ENCODE assay signal across 14 mouse cellular contexts in the genomic region with DNA sequence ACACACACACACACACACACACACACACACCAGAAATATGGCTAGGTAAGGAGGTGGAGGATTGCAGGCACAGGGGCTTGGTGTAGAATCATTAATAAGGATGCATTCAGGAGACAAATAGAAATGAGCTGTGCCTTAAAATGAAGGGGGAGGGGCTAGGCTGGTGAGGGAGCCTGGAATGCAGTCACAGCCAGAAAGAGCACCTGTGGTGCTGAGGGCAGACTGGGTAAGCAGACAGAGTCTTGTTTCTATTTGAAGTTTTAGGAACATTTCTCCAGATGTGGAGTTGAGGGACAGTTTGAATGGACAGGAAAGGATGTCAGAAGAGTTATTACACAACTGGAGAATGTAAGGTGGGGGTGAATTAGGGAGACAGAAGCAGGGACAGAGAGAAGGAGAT.
"Had no signal": no experiment of that assay in that cellular context is flagged by ENCODE, and none has a peak within 500 bp of the region (broad histone marks: within the 10 kb centered on the region; RNA-seq: fewer than 3 reads in every experiment).

No protein-coding gene starts in this region.

- H3K4me3 ChIP-seq: midbrain, embryonic 13.5 days; midbrain, embryonic 15.5 days; neural tube, embryonic 12.5 days; stomach, embryonic 15.5 days had no signal

- H3K4me2 ChIP-seq: lung, embryonic 14.5 days; midbrain, embryonic 11.5 days; midbrain, embryonic 13.5 days; midbrain, embryonic 15.5 days; neural tube, embryonic 12.5 days; stomach, embryonic 15.5 days had no signal

- H3K36me3 ChIP-seq: midbrain, embryonic 13.5 days; midbrain, embryonic 15.5 days; neural tube, embryonic 12.5 days; stomach, embryonic 15.5 days had no signal

- H3K4me1 ChIP-seq: midbrain, embryonic 13.5 days; midbrain, embryonic 15.5 days; neural tube, embryonic 12.5 days; stomach, embryonic 15.5 days had no signal

- H3K9me3 ChIP-seq: midbrain, embryonic 13.5 days; midbrain, embryonic 15.5 days; neural tube, embryonic 12.5 days; stomach, embryonic 15.5 days had no signal

- DNase-seq: lung, adult 18-20 months; lung, embryonic 14.5 days; lung, postnatal 10 days; lung, postnatal 4 days; right cerebral cortex, postnatal 14 days; thymus, adult 2 months; thymus, postnatal 25 days; thymus, postnatal 4 days had no signal

- H3K9ac ChIP-seq: lung, embryonic 14.5 days; midbrain, embryonic 13.5 days; midbrain, embryonic 15.5 days; neural tube, embryonic 12.5 days; stomach, embryonic 15.5 days had no signal

- H3K27ac ChIP-seq: midbrain, embryonic 13.5 days; midbrain, embryonic 15.5 days; neural tube, embryonic 12.5 days; stomach, embryonic 15.5 days; stomach, postnatal 0 days had no signal

- ATAC-seq: midbrain, embryonic 13.5 days; midbrain, embryonic 15.5 days had no signal

- H3K27me3 ChIP-seq: midbrain, embryonic 13.5 days; midbrain, embryonic 15.5 days; neural tube, embryonic 12.5 days; stomach, embryonic 15.5 days had no signal
